Mouse (Mus musculus) limb, embryonic 13.5 days (tissue): ENCODE measurements at regions not wholly inside any gene's neighbourhood (a gene's known extent, or its start where the extent isn't known, plus 50 kb on each side); places are given as distances from the start of the nearest gene placed in this dataset. TPM values are rescaled to one million over a fixed set of nuclear protein-coding genes. Genes with fewer than 3 reads are reported as not detected.

Source experiments
- ATAC-seq: fragments of 200-750 bp; cut with Nextera tagmentation; 2 replicates; pipeline ENCODE4 v1.8.0; 2017; ENCODE audit warnings: low read depth, moderate number of reproducible peaks, moderate TSS enrichment; ENCODE audit not compliant: low FRiP score
- H3K27ac ChIP-seq: fragments of 300-500 bp; sonication (generic); 2 replicates; pipeline ENCODE4 v1.5.1; 2015; ENCODE audit warnings: inconsistent platforms, mild to moderate bottlenecking, moderate library complexity
- H3K27me3 ChIP-seq: fragments of 300-500 bp; sonication (generic); 2 replicates; pipeline ENCODE4 v1.6.1; 2015; ENCODE audit warnings: mild to moderate bottlenecking, inconsistent platforms
- H3K36me3 ChIP-seq: fragments of 300-500 bp; sonication (generic); 2 replicates; pipeline ENCODE4 v1.6.1; 2015; ENCODE audit warnings: inconsistent platforms, mild to moderate bottlenecking, moderate library complexity
- H3K4me1 ChIP-seq: fragments of 300-500 bp; sonication (generic); 2 replicates; pipeline ENCODE4 v1.6.1; 2015; ENCODE audit warnings: inconsistent platforms
- H3K4me2 ChIP-seq: fragments of 300-500 bp; sonication (generic); replicated peaks from 2 replicates; pipeline ENCODE4 v1.6.1; 2015; ENCODE audit warnings: inconsistent platforms, mild to moderate bottlenecking, moderate library complexity
- H3K4me3 ChIP-seq: fragments of 300-500 bp; sonication (generic); 2 replicates; pipeline ENCODE4 v1.5.1; 2015; ENCODE audit warnings: moderate library complexity, mild to moderate bottlenecking, inconsistent platforms
- H3K9ac ChIP-seq: fragments of 300-500 bp; sonication (generic); 2 replicates; pipeline ENCODE4 v1.6.1; 2015; ENCODE audit warnings: mild to moderate bottlenecking, inconsistent platforms
- H3K9me3 ChIP-seq: fragments of 300-500 bp; sonication (generic); 2 replicates; pipeline ENCODE4 v1.6.1; 2016; ENCODE audit warnings: inconsistent platforms
- WGBS: fragments of 180-500 bp; shearing (Covaris S2); methylation state at CpG from one replicate; pipeline ENCODE4 v1.1.7; 2015; 5-methylcytosine and 5-hydroxymethylcytosine counted together
- microRNA-seq: library from miRNA; unstranded; fragments of <30 nt; microRNA quantifications from one replicate; pipeline ENCODE4, GENCODE M21; 2016

GRCm38 (mm10) chr4:81503941-81504340 is 61.3 kb upstream of the Mpdz start:
- Histone ChIP-seq H3K27me3 (no peaks in the 10 kb centered on the region), H3K4me2 (no peak overlapping the region), H3K27ac (no peak overlapping the region; the same call in 1 of the 2 replicates), H3K9me3 (no peaks in the 10 kb centered on the region), H3K9ac (no peak overlapping the region), H3K36me3 (no peaks in the 10 kb centered on the region), H3K4me1 (peaks cover 17% of the 10 kb centered on the region), H3K4me3 (no peak overlapping the region)
- peak; percentile 72; the same call in 1 of the 2 replicates for ATAC-seq
- 46% methylated on average over 5 of the region's 5 CpGs for WGBS

GRCm38 (mm10) chr4:81501802-81502201 is 59.2 kb upstream of the Mpdz start:
- no peak overlapping the region for H3K4me3 ChIP-seq
- no peak overlapping the region for H3K9ac ChIP-seq
- no peaks in the 10 kb centered on the region for H3K36me3 ChIP-seq
- no peak for ATAC-seq
- WGBS, result 61% methylated on average over 5 of the region's 5 CpGs
- no peak overlapping the region for H3K4me2 ChIP-seq
- H3K9me3 ChIP-seq, result no peaks in the 10 kb centered on the region
- H3K27me3 ChIP-seq, result no peaks in the 10 kb centered on the region
- peaks cover 22% of the 10 kb centered on the region for H3K4me1 ChIP-seq
- H3K27ac ChIP-seq, result no peak overlapping the region

GRCm38 (mm10) chr4:81498133-81498532 is 55.5 kb upstream of the Mpdz start:
- peak; percentile 59; the same call in 1 of the 2 replicates for ATAC-seq
- H3K4me2 ChIP-seq, result no peak overlapping the region
- H3K4me3 ChIP-seq, result no peak overlapping the region
- H3K4me1 ChIP-seq, result peaks cover 7% of the 10 kb centered on the region; the same call in 1 of the 2 replicates
- H3K9ac ChIP-seq, result no peak overlapping the region
- 37% methylated on average over 2 of the region's 2 CpGs for WGBS
- no peaks in the 10 kb centered on the region for H3K36me3 ChIP-seq
- no peaks in the 10 kb centered on the region for H3K27me3 ChIP-seq
- H3K27ac ChIP-seq, result no peak overlapping the region
- no peaks in the 10 kb centered on the region for H3K9me3 ChIP-seq

- Histone ChIP-seq H3K4me3 (no peak overlapping the region), H3K27me3 (no peaks in the 10 kb centered on the region), H3K9me3 (no peaks in the 10 kb centered on the region), H3K4me2 (no peak overlapping the region), H3K27ac (no peak overlapping the region), H3K4me1 (no peaks in the 10 kb centered on the region), H3K36me3 (no peaks in the 10 kb centered on the region), H3K9ac (no peak overlapping the region)
- WGBS, result 81% methylated on average over 3 of the region's 3 CpGs
- ATAC-seq, result no peak
Measured at GRCm38 (mm10) chr4:81492811-81493210, 50.2 kb upstream of the Mpdz start.

Small RNAs in the stretch of these regions (microRNA-seq; reads per million reads assigned to microRNA genes)
- not detected for gene Gm22402
